Mouse (Mus musculus): ENCODE data around the gene Pigz.

Gene Pigz

DNA sequence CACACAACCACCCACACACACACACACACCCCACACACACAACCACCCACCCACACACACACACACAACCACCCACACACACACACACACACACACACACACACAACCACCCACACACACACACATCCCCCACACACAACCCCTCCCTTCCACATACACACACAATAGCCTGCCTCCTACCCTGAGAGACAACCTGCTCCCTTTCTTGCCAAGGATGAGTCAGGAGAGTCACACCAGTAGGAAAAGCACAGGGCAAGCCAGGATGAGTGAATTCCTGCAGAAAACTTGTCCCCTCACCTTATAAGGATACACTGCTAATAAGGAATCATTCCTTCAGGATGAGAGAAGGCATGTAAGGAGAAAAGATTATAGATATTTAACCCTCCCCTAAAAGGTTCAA is 60.3 kb downstream of the Pigz start:
- no peak for DNase-seq (ENCODE audit: extremely low read depth, insufficient read length, low spot score)

Measured in 3134 (cell line).